Mouse (Mus musculus): Measurements from ENCODE around the gene Shc2. TPM values are rescaled to one million over a fixed set of nuclear protein-coding genes. Genes with fewer than 3 reads are reported as not detected.
A peak's percentile ranks its signal among the peaks of the same experiment; 100 is the strongest.

The Shc2 gene
- polyA plus RNA-seq, 1 experiment: 2.3 TPM

DNA sequence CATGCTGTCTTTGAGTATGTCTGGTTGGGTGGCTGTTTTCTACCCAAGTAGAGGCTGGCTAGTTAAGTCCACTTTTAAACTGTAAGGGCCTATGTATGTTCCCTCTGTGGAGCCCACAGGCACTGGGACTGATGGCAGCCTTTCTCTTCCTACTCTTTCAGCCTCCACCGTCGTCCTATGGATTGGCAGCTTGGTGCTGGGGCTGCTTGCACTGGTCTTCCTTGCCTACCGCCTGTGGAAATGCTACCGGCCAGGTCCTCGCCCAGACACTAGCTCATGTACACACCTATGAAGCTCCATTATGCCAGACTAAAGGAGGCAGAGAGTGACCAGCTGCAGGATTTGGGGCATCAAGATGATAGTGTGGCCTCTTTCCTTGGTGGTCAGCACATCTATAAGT, 30.4 kb upstream of the Shc2 start:
- no peak overlapping the region for H3K4me2 ChIP-seq (ENCODE audit: low read depth)
- peaks cover 14% of the 10 kb centered on the region for H3K79me2 ChIP-seq (ENCODE audit: control insufficient read depth, insufficient read depth)
- H3ac ChIP-seq (ENCODE audit: control insufficient read depth, insufficient read length): no peak overlapping the region
- H3K4me3 ChIP-seq: peak overlapping the region; percentile 74
- H3K27me3 ChIP-seq (ENCODE audit: control insufficient read depth, insufficient read depth, insufficient read length): peaks cover 6% of the 10 kb centered on the region
- no peaks in the 10 kb centered on the region for H3K36me3 ChIP-seq (ENCODE audit: control insufficient read depth, insufficient read depth)
- TF ChIP-seq E2F4 (IDR thresholded peaks at IDR 0.05; ENCODE audit: insufficient read depth) (no peak), MYOD1 (IDR thresholded peaks at IDR 0.05; ENCODE audit: control insufficient read depth in 1 of 3, insufficient read length in 2 of 3, low read depth in 2 of 3) (no peak), CEBPB (IDR thresholded peaks at IDR 0.05; ENCODE audit: insufficient read depth, poor library complexity, severe bottlenecking) (no peak), USF1 (IDR thresholded peaks at IDR 0.05; ENCODE audit: low read depth) (no peak), TCF3 (IDR thresholded peaks at IDR 0.05; ENCODE audit: insufficient read length, low read depth) (no peak), TCF12 (IDR thresholded peaks at IDR 0.05; ENCODE audit: insufficient read depth, poor library complexity, severe bottlenecking) (no peak), REST (IDR thresholded peaks at IDR 0.05; ENCODE audit: insufficient read depth, insufficient read length) (no peak), SRF (IDR thresholded peaks at IDR 0.05; ENCODE audit: control insufficient read depth, insufficient read length, low read depth) (no peak), MYOG (IDR thresholded peaks at IDR 0.05; ENCODE audit: control insufficient read depth in 1 of 3, insufficient read depth in 1 of 3, insufficient read length in 2 of 3, low read depth in 2 of 3) (no peak), POLR2A (IDR thresholded peaks at IDR 0.05; ENCODE audit: insufficient read length, low read depth) (no peak), POLR2AphosphoS2 (IDR thresholded peaks at IDR 0.05; ENCODE audit: insufficient read length, low read depth) (no peak), MAX (IDR thresholded peaks at IDR 0.05; ENCODE audit: low read depth) (no peak)

DNA sequence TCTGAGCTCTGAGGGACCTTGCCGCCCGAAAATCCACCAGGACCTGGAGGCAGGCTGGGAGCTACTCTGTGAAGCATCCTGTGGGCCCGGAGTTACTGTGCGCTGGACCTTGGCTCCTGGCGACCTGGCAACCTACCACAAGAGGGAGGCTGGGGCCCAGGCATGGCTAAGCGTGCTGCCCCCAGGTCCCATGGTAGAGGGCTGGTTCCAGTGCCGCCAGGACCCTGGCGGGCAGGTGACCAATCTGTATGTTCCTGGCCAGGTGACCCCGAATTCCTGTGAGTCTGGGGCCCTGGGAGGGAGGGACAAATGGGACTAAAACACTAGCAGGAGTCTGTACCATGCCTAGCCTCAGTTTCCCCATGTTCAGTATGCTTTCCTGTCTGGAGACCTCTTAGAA, 28.8 kb upstream of the Shc2 start:
- Histone ChIP-seq H3K27me3 (ENCODE audit: control insufficient read depth, insufficient read depth, insufficient read length) (peaks cover 6% of the 10 kb centered on the region), H3ac (ENCODE audit: control insufficient read depth, insufficient read length) (no peak overlapping the region), H3K36me3 (ENCODE audit: control insufficient read depth, insufficient read depth) (no peaks in the 10 kb centered on the region), H3K4me2 (ENCODE audit: low read depth) (no peak overlapping the region), H3K79me2 (ENCODE audit: control insufficient read depth, insufficient read depth) (peaks cover 14% of the 10 kb centered on the region), H3K4me3 (no peak overlapping the region)
- TF ChIP-seq TCF3 (IDR thresholded peaks at IDR 0.05; ENCODE audit: insufficient read length, low read depth) (no peak), E2F4 (IDR thresholded peaks at IDR 0.05; ENCODE audit: insufficient read depth) (no peak), MYOD1 (IDR thresholded peaks at IDR 0.05; ENCODE audit: control insufficient read depth in 1 of 3, insufficient read length in 2 of 3, low read depth in 2 of 3) (no peak), SRF (IDR thresholded peaks at IDR 0.05; ENCODE audit: control insufficient read depth, insufficient read length, low read depth) (no peak), CEBPB (IDR thresholded peaks at IDR 0.05; ENCODE audit: insufficient read depth, poor library complexity, severe bottlenecking) (no peak), MYOG (IDR thresholded peaks at IDR 0.05; ENCODE audit: control insufficient read depth in 1 of 3, insufficient read depth in 1 of 3, insufficient read length in 2 of 3, low read depth in 2 of 3) (no peak), TCF12 (IDR thresholded peaks at IDR 0.05; ENCODE audit: insufficient read depth, poor library complexity, severe bottlenecking) (no peak), POLR2AphosphoS2 (IDR thresholded peaks at IDR 0.05; ENCODE audit: insufficient read length, low read depth) (no peak)

- H3K4me2 ChIP-seq (ENCODE audit: low read depth): no peak overlapping the region
- no peak overlapping the region for H3ac ChIP-seq (ENCODE audit: control insufficient read depth, insufficient read length)
- peaks cover 6% of the 10 kb centered on the region for H3K27me3 ChIP-seq (ENCODE audit: control insufficient read depth, insufficient read depth, insufficient read length)
- H3K4me3 ChIP-seq: no peak overlapping the region
- TF ChIP-seq TCF3 (IDR thresholded peaks at IDR 0.05; ENCODE audit: insufficient read length, low read depth) (no peak), POLR2AphosphoS2 (IDR thresholded peaks at IDR 0.05; ENCODE audit: insufficient read length, low read depth) (no peak), E2F4 (IDR thresholded peaks at IDR 0.05; ENCODE audit: insufficient read depth) (no peak), USF1 (IDR thresholded peaks at IDR 0.05; ENCODE audit: low read depth) (no peak), TCF12 (IDR thresholded peaks at IDR 0.05; ENCODE audit: insufficient read depth, poor library complexity, severe bottlenecking) (no peak), MYOD1 (IDR thresholded peaks at IDR 0.05; ENCODE audit: control insufficient read depth in 1 of 3, insufficient read length in 2 of 3, low read depth in 2 of 3) (no peak), REST (IDR thresholded peaks at IDR 0.05; ENCODE audit: insufficient read depth, insufficient read length) (no peak), MYOG (IDR thresholded peaks at IDR 0.05; ENCODE audit: control insufficient read depth in 1 of 3, insufficient read depth in 1 of 3, insufficient read length in 2 of 3, low read depth in 2 of 3) (no peak), SRF (IDR thresholded peaks at IDR 0.05; ENCODE audit: control insufficient read depth, insufficient read length, low read depth) (no peak), POLR2A (IDR thresholded peaks at IDR 0.05; ENCODE audit: insufficient read length, low read depth) (no peak), CEBPB (IDR thresholded peaks at IDR 0.05; ENCODE audit: insufficient read depth, poor library complexity, severe bottlenecking) (no peak), MAX (IDR thresholded peaks at IDR 0.05; ENCODE audit: low read depth) (no peak)
- peaks cover 3% of the 10 kb centered on the region for H3K79me2 ChIP-seq (ENCODE audit: control insufficient read depth, insufficient read depth)
- no peaks in the 10 kb centered on the region for H3K36me3 ChIP-seq (ENCODE audit: control insufficient read depth, insufficient read depth)
Measured at GRCm38 (mm10) chr10:79665051-79665450, 27.3 kb upstream of the Shc2 start.

- H3K27me3 ChIP-seq (ENCODE audit: control insufficient read depth, insufficient read depth, insufficient read length): peaks cover 6% of the 10 kb centered on the region
- no peak within 1 kb of the TSS for H3K4me2 ChIP-seq (ENCODE audit: low read depth)
- no peak within 1 kb of the TSS for H3ac ChIP-seq (ENCODE audit: control insufficient read depth, insufficient read length)
- TF ChIP-seq CEBPB (IDR thresholded peaks at IDR 0.05; ENCODE audit: insufficient read depth, poor library complexity, severe bottlenecking) (no peak), MYOD1 (IDR thresholded peaks at IDR 0.05; ENCODE audit: control insufficient read depth in 1 of 3, insufficient read length in 2 of 3, low read depth in 2 of 3) (no peak), MAX (IDR thresholded peaks at IDR 0.05; ENCODE audit: low read depth) (no peak), REST (IDR thresholded peaks at IDR 0.05; ENCODE audit: insufficient read depth, insufficient read length) (no peak), TCF12 (IDR thresholded peaks at IDR 0.05; ENCODE audit: insufficient read depth, poor library complexity, severe bottlenecking) (no peak), POLR2A (IDR thresholded peaks at IDR 0.05; ENCODE audit: insufficient read length, low read depth) (no peak), USF1 (IDR thresholded peaks at IDR 0.05; ENCODE audit: low read depth) (no peak), TCF3 (IDR thresholded peaks at IDR 0.05; ENCODE audit: insufficient read length, low read depth) (no peak), MYOG (IDR thresholded peaks at IDR 0.05; ENCODE audit: control insufficient read depth in 1 of 3, insufficient read depth in 1 of 3, insufficient read length in 2 of 3, low read depth in 2 of 3) (no peak)
- H3K79me2 ChIP-seq (ENCODE audit: control insufficient read depth, insufficient read depth): no peaks in the 10 kb centered on the region
- H3K36me3 ChIP-seq (ENCODE audit: control insufficient read depth, insufficient read depth): no peaks in the 10 kb centered on the region
- H3K4me3 ChIP-seq: no peak within 1 kb of the TSS
Measured at GRCm38 (mm10) chr10:79664131-79664665, 26.5 kb upstream of the Shc2 start, which contains the start of gene Madcam1. TSS of gene Madcam1 (plus strand) at chr10:79664559.
